Mouse (Mus musculus): ENCODE data around the gene Stx1a.

- TF ChIP-seq POLR2A (IDR thresholded peaks at IDR 0.05; ENCODE audit: insufficient read depth, low read depth, low read length) (no peak), EP300 (IDR thresholded peaks at IDR 0.05; ENCODE audit: insufficient read depth, low read depth, low read length) (no peak)
These were observed 21.1 kb upstream of the Stx1a start for GRCm38 (mm10) chr5:135002151-135002550.
